Mouse (Mus musculus) kidney, adult 2 months (tissue): ENCODE measurements around the gene Rnf220. TPM values are rescaled to one million over a fixed set of nuclear protein-coding genes. Genes with fewer than 3 reads are reported as not detected.

Source experiments
- DNase-seq: peaks from one replicate; pipeline ENCODE4 v3.0.0; 2021
- H3K27ac ChIP-seq: fragments of 200-500 bp; 2 replicates; pipeline ENCODE4 v1.5.1; 2012; ENCODE audit warnings: low read depth, low read length, control low read depth, inconsistent platforms; ENCODE audit not compliant: insufficient read depth
- H3K27me3 ChIP-seq: fragments of 200-500 bp; replicated peaks from 2 replicates; pipeline ENCODE4 v1.6.1; 2012; ENCODE audit warnings: mild to moderate bottlenecking, moderate library complexity, low read length, inconsistent platforms; ENCODE audit not compliant: control insufficient read depth, insufficient read depth
- H3K36me3 ChIP-seq: fragments of 200-500 bp; 2 replicates; pipeline ENCODE4 v1.6.1; 2012; ENCODE audit warnings: mild to moderate bottlenecking, moderate library complexity, low read length, inconsistent platforms; ENCODE audit not compliant: control insufficient read depth, insufficient read depth
- H3K4me1 ChIP-seq: fragments of 200-500 bp; 2 replicates; pipeline ENCODE4 v1.6.1; 2011; ENCODE audit warnings: low read length; ENCODE audit not compliant: control insufficient read depth, insufficient read depth
- H3K4me3 ChIP-seq: fragments of 200-500 bp; 2 replicates; pipeline ENCODE4 v1.5.1; 2011; ENCODE audit warnings: mild to moderate bottlenecking, low read depth, low read length, control low read depth; ENCODE audit not compliant: insufficient read depth
- CTCF ChIP-seq: fragments of 200-500 bp; conservative IDR thresholded peaks from 2 replicates; pipeline ENCODE4 v1.5.1; 2011; ENCODE audit warnings: low read depth, mild to moderate bottlenecking, control low read depth, low read length, moderate library complexity, mixed read lengths; ENCODE audit not compliant: insufficient read depth, insufficient read length
- POLR2A ChIP-seq: fragments of 200-500 bp; IDR thresholded peaks from one replicate; pipeline ENCODE4 v1.6.1; 2011; ENCODE audit warnings: low read depth, low read length, control low read depth
- WGBS: fragments of 180-500 bp; shearing (Covaris S2); methylation state at CpG from one replicate; pipeline ENCODE4 v1.1.7; 2018; 5-methylcytosine and 5-hydroxymethylcytosine counted together
- polyA plus RNA-seq: library from polyadenylated mRNA; depleted of rRNA; stranded (reverse); fragments of >200 nt; gene quantifications from 2 replicates; pipeline ENCODE4 v1.2.3, GENCODE M21; 2012

Rnf220 gene
- polyA plus RNA-seq, 1 experiment = 70.7 TPM

DNA sequence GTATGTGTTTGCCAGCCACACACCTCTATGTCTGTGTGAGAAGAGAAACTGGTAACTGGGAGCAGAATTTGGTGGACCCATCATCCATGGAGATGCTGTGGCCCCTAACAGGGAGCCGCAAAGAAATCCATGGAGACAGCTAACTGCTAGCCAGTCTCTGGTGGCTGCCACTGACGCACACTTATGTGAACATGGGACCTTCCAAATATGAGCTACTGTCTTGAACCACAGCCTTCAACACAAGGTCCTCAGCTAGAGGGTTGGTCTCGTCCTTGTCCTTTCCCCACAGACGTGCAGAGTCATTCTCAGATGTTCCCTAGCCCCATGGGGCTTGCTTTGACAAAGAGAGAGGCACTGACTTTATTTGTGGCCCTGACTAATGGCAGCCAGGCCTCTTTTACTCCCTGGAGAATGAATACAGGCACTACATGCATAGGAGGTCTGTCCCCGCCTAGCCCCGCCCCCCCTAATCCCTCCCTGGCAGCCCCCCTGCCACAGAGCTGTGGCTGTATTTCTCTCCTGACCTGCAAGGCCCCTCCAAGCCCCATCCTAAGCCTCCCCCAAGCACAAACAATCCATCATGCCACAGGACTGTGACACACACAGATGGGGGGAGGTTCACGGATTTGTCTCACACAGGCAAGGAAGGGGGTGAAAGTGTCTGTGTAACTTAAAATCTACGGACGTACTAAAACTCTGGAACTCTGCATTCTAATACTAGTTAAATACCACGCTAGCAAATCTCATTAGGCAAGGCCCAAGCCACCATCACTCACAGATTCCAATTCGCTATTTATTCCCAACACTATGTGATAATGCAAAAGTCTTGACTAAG is 16.0 kb downstream of the Rnf220 start:
- Histone ChIP-seq H3K27ac (no peak overlapping the region), H3K36me3 (no peaks in the 10 kb centered on the region), H3K4me1 (0 out of 2 replicates have a peak, but pooled peaks cover 2% of the 10 kb centered on the region), H3K27me3 (peaks cover 2% of the 10 kb centered on the region; the same call in 1 of the 2 replicates), H3K4me3 (no peak overlapping the region)
- WGBS = 70% methylated on average over 11 of the region's 11 CpGs
- TF ChIP-seq POLR2A (no peak), CTCF (no peak)
- DNase-seq = no peak

DNA sequence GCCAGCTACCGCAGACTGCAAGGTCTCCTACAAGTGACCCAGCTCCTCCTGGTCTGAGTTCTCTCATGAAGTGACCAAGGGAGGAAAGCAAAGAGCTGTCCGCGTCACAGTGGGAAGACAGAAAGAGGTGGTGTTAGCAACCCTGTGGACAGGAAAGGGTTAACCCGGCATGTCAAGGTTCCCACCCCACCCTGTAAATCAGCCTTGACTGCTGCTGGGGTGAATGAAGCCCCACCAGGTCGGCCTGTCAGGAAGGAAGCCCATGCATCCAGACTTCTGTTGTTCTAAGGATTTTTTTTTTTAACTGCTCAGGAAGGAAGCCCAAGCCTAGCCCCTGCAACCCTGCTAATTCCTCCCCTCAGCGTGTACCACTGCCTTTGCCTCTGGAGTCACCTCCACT is 16.9 kb downstream of the Rnf220 start:
- Histone ChIP-seq H3K27me3 (peaks cover 2% of the 10 kb centered on the region; the same call in 1 of the 2 replicates), H3K4me3 (no peak overlapping the region), H3K4me1 (0 out of 2 replicates have a peak, but pooled peaks cover 2% of the 10 kb centered on the region), H3K36me3 (no peaks in the 10 kb centered on the region), H3K27ac (no peak overlapping the region)
- 29% methylated on average over 6 of the region's 6 CpGs for WGBS
- no peak for TF ChIP-seq CTCF
- no peak for TF ChIP-seq POLR2A
- DNase-seq = peak; percentile 31

DNA sequence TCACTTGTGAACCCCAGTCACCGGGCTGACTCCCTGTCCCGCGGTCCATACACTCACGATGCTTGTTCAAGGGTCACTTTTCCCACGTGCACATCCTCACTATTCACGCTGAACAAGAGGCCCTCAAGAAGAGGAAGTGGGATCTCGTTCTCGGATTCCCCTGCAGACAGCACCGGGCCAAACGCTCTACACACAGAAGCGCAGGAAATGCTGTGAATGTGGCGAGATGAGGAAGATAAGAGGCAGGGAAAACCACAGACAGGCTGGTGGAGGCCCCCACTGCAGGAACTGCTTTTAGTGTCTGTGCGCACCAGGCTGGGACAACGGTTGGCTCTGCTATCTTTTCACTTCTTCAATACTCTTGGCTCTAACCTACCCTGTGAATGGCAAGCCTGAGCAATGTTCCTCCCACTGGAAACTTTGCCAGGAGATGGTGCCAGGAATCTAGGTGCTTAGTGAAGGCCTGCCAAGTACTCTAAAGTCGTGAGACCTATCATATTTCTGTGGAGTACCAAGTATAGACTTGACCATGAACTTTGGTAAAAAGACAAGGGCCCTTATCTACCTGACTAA is 18.7 kb downstream of the Rnf220 start:
- WGBS = 46% methylated on average over 15 of the region's 15 CpGs
- no peaks in the 10 kb centered on the region for H3K4me1 ChIP-seq
- 0 out of 2 replicates have a peak, but pooled peaks cover 1% of the 10 kb centered on the region for H3K27me3 ChIP-seq
- no peak overlapping the region for H3K27ac ChIP-seq
- TF ChIP-seq CTCF = no peak
- no peaks in the 10 kb centered on the region for H3K36me3 ChIP-seq
- H3K4me3 ChIP-seq = no peak overlapping the region
- peak; percentile 75 for DNase-seq

DNA sequence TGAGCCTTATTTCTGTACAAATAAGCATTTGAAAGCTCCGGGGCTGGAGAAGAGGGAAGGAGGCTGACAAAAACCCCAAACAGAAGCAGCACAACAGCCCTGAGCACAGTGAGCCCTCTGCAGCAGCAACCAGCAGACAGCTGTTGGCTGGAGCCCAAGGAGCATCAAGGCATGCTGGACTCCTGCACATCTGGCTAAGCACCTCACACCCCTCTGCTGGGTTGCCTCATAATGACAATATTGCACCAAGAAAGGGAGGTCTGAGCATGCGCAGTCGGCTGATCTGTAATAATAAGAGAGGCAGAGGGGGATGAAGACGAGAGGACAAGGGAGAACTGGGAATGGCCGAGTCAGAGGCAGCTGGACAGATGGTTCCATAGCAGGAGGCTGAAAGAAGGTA is 19.5 kb downstream of the Rnf220 start:
- H3K27me3 ChIP-seq = 0 out of 2 replicates have a peak, but pooled peaks cover 1% of the 10 kb centered on the region
- 53% methylated on average over 5 of the region's 5 CpGs for WGBS
- no peaks in the 10 kb centered on the region for H3K36me3 ChIP-seq

GRCm38 (mm10) chr4:117476777-117477176 is 20.1 kb downstream of the Rnf220 start:
- H3K4me1 ChIP-seq = no peaks in the 10 kb centered on the region
- H3K4me3 ChIP-seq = no peak overlapping the region
- no peak for DNase-seq
- 0 out of 2 replicates have a peak, but pooled peaks cover 1% of the 10 kb centered on the region for H3K27me3 ChIP-seq
- 73% methylated on average over 4 of the region's 4 CpGs for WGBS
- H3K27ac ChIP-seq = no peak overlapping the region
- no peak for TF ChIP-seq CTCF
- TF ChIP-seq POLR2A = no peak
- no peaks in the 10 kb centered on the region for H3K36me3 ChIP-seq

More for the DNA sequence above, 19.5 kb downstream of the Rnf220 start:
- TF ChIP-seq POLR2A (no peak), CTCF (no peak)
- Histone ChIP-seq H3K27ac (no peak overlapping the region), H3K4me1 (no peaks in the 10 kb centered on the region), H3K4me3 (no peak overlapping the region)
- no peak for DNase-seq

DNA sequence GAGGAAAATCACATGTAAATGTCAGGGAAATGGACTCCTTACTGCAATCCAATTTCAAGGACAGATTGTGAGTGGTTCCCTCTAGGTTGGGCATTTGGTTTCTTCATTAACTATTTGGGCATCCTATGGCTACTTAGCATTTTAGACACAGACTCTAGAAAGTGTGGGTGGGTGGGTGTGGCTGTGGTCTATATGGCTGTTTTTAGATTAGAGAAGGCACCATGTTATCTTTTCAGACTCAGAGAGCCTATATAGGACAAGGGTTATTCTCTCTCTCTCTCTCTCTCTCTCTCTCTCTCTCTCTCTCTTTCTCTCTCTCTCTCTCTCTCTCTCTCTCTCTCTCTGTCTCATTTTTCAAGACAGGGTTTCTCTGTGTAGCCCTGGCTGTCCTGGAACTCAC is 20.5 kb downstream of the Rnf220 start:
- no peaks in the 10 kb centered on the region for H3K4me1 ChIP-seq
- no peak overlapping the region for H3K4me3 ChIP-seq
- no peak for DNase-seq
- TF ChIP-seq POLR2A = no peak
- no peaks in the 10 kb centered on the region for H3K36me3 ChIP-seq
- 0 out of 2 replicates have a peak, but pooled peaks cover 1% of the 10 kb centered on the region for H3K27me3 ChIP-seq
- no peak overlapping the region for H3K27ac ChIP-seq

DNA sequence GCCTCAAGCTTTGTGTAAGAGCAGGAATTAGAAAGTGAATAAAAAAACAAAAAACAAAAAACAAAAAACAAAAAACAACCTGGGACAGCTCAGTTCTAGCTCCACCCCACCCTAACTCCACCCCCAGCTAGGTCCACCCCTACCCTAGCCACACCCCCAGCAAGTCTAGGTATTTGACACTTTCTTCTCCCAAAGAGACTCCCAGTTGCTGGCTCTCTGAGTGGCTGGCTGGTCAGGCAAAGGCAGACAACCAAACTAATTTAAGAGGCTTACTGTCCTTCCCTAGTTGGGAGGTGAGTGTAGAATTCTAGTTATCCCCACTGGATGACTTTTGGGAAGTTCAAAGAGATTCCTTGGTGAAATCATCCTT is 22.9 kb downstream of the Rnf220 start:
- H3K27ac ChIP-seq = no peak overlapping the region
- H3K36me3 ChIP-seq = no peaks in the 10 kb centered on the region
- TF ChIP-seq CTCF = no peak
- no peak for DNase-seq
- H3K4me3 ChIP-seq = no peak overlapping the region
- H3K27me3 ChIP-seq = 0 out of 2 replicates have a peak, but pooled peaks cover 1% of the 10 kb centered on the region
- H3K4me1 ChIP-seq = no peaks in the 10 kb centered on the region
